Mouse (Mus musculus) sigmoid colon, adult 10 weeks (tissue): ENCODE data around the gene Treml1. TPM values are rescaled to one million over a fixed set of nuclear protein-coding genes. Genes with fewer than 3 reads are reported as not detected.

Source experiments
- polyA plus RNA-seq: library from polyadenylated mRNA; stranded (reverse); fragments of 350-450 nt; fragmentation: Illumina TruSeq; extraction: RNeasy Lipid Tissue Mini Kit (QIAGEN cat#74804); gene quantifications from one replicate; pipeline ENCODE4 v1.2.3, GENCODE M21; 2014; ENCODE audit warnings: low read depth, low replicate concordance

Treml1 gene
- polyA plus RNA-seq: not detected

DNA sequence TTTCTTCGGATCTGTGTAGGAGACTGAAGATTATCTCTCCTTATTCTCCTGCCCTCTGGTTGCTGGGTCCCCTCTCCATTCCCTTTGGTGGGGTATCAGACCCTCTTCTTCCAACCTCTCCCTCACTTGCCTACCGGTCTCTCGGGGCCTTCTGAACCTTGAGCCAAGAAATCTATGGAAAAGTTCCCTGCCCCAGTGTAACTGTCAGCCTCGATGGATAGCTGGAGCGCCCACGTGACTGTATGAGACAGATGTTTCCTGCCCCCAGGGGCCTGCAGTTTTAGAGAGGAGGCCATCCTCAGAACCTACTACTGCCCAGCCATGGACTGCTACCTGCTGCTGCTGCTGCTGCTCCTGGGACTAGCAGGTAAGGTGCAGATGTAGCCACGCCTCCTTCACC is at the start of gene Treml1:
Gene Treml1 (plus strand): TSS at position 301 of the 400 bp plus-strand sequence.

DNA sequence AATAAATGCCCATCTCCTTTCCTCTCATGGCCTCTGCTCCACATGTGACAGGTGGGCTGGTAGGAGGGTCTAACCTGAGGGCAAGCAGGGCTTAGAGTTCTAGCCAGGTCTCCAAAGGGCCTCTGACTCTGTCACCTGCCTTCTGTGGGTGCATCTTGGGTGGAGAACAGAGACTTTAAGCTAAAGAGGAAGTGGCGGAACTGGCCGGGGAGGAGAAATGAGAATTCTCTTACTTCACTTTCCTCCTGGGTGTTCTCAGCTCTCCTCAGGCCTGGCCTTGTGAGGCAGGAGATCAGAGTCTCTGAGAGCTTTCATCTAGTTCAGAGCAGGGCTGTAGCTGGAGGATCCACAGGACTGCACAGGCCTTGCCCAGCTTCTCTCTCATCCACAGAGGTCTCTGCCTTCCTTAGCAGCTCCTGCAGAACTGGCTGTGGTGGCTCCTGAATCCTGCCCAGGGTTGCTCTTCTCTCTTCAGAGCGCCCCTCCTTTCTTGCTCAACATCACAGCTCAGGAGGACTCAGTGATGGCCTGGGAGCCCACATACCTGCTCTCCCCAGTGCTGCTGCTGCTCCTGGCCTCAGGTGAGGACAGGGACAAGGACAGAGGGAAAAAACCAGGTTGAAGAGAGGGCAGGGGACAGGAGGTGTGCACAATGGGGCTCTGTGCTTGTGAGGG is 43.7 kb upstream of the Treml1 start, which contains the start of gene B430306N03Rik:
Gene B430306N03Rik (plus strand): TSS at position 237 of the 675 bp plus-strand sequence.

DNA sequence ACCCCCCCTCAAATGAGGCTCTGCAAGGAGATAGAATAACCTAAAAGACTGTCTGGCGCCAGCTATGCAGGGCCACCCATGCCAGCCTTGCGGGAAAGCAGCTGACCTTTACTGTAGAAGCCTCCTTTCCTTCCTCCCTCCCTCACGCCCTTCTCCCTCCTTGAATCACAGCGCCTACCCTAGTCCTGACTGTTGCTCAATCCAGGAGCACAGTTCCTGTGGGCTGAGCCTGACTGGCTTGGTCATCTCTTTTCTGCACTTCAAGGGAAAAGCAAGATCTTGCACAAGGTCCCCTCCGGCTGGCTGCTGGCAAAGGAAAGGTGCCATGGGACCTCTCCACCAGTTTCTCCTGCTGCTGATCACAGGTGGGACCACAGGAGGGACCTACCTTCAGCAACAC is 13.5 kb upstream of the Treml1 start, which contains the start of gene Trem2:
Gene Trem2 (plus strand): TSS at position 171 of the 400 bp plus-strand sequence.

DNA sequence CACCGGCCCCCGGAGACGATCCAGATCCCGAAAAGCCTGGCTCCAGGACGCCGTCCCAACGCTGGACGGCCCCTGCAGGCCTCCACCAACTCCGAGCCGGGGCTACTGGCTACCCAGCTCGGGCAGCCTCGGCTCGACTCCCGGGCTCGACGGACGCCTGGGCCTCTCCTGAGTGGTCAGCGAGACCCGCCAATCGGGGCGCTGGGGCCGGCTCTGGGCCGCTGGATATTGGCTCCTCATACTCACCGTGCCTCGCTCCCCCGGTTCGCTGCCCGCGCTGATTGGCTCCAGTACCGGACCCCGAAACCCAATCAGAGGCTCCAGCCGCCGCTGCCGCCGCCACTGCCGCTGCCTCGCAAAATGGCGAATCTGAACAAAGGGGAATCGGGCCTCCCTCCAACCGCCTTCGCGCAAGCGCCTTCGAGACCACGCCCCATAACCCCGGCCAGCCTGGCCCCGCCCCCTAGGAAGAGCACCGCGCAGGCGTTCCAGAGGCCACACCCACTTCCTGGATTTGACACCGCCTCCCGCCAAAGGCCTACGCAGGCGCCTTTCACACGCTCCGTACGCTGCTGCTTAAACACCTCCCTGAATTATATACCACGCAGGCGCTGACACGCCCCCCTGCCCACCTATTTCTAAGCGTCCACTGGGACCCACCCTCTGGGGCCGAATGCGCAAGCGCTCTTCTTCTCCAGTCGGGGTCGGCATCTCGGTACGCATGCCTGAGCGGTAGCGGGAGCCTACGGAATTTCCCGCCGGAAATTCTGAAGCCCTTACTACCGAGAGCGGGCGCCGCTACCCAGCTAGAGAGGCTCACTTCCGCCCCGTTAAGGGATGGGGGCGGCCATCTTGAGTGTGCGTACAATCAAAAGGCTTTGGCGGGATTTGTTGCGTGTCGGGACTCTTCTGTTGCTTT is 49.9 kb downstream of the Treml1 start, which contains the start of the genes Nfya and Oard1:
Gene Nfya (minus strand): TSS at position 527 of the 919 bp plus-strand sequence.
Gene Oard1 (plus strand): TSS at position 635 of the 919 bp plus-strand sequence.

Other genes starting within 250 kb of the Treml1 start
- gene 9830107B12Rik, start 213.6 kb upstream of the Treml1 start, polyA plus RNA-seq: not detected
- gene A530064D06Rik, start 192.6 kb upstream of the Treml1 start, polyA plus RNA-seq: 0.47 TPM
- not detected for gene Trem1, start 127.1 kb upstream of the Treml1 start, polyA plus RNA-seq
- gene Trem3, start 112.1 kb upstream of the Treml1 start, polyA plus RNA-seq: not detected
- 0.41 TPM for gene Treml4, start 95.6 kb upstream of the Treml1 start, polyA plus RNA-seq
- 0.79 TPM for gene Treml2, start 60.4 kb upstream of the Treml1 start, polyA plus RNA-seq
- gene B430306N03Rik, start 43.8 kb upstream of the Treml1 start, polyA plus RNA-seq: 0.19 TPM
- gene Trem2, start 13.5 kb upstream of the Treml1 start, polyA plus RNA-seq: 0.13 TPM
- gene Nfya, start 50.0 kb downstream of the Treml1 start, polyA plus RNA-seq: 24.4 TPM
- gene Oard1, start 50.1 kb downstream of the Treml1 start, polyA plus RNA-seq: 53.9 TPM
- gene Apobec2, start 73.0 kb downstream of the Treml1 start, polyA plus RNA-seq: 2.7 TPM
- gene Tspo2, start 91.6 kb downstream of the Treml1 start, polyA plus RNA-seq: not detected
- 3.2 TPM for gene Unc5cl, start 95.0 kb downstream of the Treml1 start, polyA plus RNA-seq